Mouse (Mus musculus) brain, adult 2 months (tissue): ENCODE results near the gene Pam.

ENCODE experiments used
- DNase-seq: peaks from one replicate; pipeline ENCODE4 v3.0.0; 2011; ENCODE audit warnings: low read depth, low spot score

The Pam gene

DNA sequence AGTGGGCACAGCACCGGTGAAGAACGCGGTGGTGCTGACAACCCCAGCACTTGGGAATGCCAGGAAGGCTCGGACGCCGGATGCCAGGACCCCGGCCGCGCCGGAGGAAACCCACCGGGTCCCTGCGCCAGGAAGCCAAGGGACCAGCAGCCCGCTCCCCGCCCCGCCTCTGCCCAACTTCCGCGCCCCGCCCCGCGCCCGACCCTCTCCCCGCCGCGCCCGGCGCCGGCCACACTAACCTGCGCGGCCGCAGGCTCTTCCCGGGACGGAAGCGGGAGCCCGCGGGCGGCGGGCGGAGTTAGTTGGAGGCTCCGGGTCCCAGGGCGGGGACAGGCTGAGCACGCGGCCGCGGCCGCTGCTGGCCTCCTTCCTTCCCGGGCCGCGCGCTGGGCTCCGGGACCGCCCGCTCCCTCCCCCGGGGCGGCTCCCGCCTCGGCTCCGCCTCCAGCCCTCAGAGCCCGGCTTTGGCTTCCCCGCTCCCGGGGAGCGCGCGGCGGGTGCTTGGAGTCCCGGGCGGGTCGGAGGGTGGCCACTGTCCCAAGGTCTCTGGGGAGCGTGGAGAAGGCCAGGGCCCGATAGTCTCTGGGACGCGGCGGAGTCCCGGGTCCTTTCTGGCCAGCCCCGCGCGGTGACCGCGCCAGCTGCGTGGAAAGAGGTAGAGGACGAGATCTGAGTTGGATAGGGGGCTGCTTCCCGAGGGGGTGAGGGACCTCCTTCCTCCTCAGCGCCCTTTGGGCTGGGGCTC is at the start of gene Pam:
Pam (minus strand) TSS at position 401 of the 745 bp plus-strand sequence.
- DNase-seq: peak; percentile 76

GRCm38 (mm10) chr1:98144845-98145244 is 49.4 kb upstream of the Pam start:
- DNase-seq: no peak

DNA sequence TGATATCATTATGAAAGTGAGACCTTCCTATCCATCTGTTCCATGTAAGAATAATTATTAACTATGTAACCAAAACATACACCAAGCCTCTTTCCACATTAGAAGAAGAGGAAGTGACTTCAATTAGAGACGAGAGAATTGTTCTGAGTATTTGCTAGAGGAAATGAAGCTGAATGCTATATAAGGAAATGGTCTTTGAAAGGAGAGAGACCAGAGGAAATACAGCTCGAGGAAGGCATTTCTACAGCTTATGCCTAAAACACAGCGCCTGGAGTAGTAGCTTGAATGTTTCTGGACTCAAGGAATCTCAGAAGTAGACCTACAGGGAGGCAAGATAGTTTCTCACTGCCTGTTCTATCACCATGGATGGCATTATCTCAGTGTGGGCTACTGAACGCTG is 35.8 kb upstream of the Pam start:
- no peak for DNase-seq

DNA sequence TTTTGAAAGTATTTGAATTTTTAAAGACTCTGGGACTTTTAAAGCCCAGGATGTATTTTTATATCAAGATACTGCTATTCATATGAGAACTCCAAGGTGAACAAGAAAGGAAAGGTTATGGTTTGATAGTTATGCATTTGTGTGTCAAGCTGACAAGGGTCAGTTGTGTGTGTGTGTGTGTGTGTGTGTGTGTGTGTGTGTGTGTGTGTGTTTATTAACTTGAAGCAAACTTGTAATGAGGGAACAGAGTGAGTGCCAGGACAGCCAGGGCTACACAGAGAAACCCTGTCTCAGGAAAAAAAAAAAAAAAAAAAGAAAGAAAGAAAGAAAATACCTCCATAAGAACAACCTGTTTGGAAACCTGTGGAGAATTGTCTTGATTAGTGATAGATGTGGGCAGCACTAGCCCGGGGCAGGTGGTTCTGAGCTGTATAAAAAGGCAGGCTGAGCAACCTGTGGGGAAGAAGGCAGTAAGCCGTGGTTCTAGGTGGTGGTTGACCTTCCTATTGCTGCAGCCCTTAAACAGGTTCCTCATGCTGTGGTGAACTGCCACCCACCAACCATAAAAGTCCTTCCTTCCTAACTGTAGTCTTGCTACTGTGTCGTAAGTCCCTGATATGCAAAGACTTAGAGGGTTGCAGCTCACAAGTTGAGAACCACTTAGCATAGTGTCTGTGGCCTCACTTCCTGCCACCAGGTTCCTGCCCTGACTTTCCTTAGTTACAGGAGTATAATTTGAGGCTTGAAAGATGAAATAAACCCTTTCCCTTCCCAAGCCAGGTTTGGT is 34.3 kb upstream of the Pam start:
- no peak for DNase-seq

DNA sequence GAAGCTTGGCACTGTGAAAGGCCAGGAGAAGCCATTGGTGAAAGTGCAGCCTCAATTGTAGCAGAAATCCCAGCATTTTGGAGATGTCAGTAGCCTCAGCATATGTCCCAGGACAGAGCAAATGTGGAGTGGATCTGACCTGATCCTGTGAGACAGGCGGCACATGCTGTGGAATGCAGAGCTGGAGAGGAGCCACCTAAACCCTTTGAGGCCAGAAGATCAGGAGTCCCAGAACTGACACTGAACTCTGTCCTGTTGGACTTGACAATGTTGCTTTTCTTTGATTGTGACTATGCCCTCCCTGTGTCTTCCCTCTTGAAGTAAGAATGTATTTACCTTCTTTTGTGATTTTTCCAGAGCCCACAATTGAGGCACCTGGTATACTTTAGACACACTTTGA is 33.7 kb upstream of the Pam start:
- DNase-seq: no peak

DNA sequence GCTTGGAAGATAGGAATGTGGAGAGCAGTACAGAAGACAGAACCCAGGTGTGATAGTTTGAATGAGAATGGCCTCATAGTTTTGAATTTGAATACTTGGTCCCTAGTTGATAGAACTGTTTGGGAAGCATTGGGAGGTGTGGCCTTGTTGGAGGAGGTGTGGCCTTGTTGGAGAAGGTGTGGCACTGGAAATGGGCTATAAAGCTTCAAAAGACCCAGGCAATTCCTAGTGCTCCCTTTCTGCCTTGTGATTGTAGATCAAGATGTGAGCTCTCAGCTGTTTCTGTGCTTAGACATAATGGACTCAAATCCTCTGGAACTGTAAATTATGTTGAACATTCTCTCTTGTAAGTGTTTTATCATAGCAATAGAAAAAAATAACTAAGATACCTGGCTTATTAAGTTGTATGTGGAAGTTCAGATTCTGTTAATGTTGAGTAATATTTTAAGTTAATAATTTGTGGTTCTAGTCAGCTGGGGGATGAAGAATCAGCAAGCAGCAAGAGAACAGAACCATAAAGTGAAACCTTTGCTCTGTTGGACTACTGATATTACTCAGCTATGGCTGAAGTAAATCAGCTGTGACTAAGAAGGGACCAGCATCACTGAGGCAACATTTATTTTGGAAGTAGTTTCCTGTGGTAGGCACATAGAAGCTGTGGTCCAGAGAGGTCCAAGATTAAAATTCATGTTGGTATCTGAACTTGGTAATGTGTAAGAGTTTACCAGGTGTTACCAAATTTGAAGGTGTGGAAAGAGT is 33.1 kb upstream of the Pam start:
- DNase-seq: no peak

- no peak for DNase-seq
These were observed 30.8 kb upstream of the Pam start for GRCm38 (mm10) chr1:98126268-98126667.

DNA sequence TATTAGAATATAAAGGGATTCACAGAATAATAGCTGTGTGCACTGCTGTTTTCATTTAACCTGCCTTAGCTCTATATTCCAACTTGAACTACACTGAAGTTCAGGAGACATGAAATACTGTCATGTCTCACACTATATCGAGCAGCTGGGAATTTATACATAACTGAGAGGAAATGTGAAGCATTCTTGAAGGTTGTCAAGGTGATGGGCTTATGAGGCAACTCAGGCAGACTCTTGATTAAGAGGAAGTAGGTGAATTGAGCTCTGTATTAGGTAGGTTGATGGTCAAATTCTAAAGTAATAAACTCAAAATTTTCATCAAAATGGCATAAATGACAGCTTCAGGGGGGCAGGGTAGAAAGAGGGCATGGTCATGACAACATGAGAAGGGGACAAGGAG is 29.3 kb upstream of the Pam start:
- DNase-seq: no peak

DNA sequence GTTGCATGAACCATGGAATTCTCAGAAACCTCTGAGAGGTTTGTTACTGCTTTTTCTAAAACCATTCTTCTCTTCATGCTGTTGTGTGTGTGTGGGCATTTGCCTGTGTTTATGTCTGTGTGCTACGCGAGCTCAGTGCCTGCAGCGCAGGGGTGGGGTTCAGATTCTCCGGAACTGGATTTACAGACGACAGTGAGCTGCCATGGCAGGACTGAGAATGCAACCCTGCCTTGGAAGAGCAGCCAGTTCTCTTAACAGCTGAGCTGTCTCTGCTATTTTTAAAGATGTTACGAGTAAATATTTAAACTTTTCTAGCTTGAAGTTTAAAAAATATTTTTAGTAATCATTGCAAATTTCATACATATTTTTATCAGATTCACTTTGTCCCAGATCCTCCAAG is 24.1 kb upstream of the Pam start:
- DNase-seq: peak; percentile 54

DNA sequence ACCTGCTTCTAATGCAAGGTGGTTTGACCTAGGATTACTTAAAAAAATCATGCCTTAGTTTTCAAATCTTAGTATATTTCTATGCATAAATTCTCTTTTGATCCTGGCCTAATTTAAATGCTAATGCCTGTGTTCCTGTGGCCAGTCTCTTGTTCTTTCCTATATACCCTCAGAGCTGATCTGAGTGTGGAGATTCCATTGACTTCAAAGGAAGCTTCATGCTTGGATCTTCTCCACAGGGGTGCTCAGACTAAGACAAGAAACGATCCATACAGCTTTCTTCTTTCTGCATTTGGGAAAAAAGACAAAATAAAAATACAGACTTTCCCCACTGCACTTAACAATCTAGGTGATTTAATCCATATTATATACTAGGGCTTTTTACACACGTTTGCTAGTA is 12.2 kb upstream of the Pam start:
- DNase-seq: no peak

DNA sequence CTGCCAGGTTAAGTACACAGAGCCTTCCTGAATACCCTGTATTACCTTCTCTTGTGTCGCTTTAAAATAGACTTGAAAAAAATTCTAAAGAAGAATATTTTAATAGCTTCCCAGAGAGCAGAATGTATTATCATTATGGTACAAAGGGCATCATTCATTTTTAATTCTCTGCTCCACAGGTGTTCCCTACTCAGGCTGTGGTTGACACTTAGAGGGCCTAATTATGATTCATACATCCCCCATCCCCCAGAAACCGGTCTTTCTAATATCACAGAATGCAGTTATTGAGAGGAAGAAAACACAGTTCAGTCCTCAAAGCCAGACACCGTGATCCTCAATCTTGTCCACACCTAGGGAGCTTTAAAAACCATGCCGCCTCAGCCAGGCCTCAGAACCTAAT is 4.0 kb upstream of the Pam start:
- no peak for DNase-seq

DNA sequence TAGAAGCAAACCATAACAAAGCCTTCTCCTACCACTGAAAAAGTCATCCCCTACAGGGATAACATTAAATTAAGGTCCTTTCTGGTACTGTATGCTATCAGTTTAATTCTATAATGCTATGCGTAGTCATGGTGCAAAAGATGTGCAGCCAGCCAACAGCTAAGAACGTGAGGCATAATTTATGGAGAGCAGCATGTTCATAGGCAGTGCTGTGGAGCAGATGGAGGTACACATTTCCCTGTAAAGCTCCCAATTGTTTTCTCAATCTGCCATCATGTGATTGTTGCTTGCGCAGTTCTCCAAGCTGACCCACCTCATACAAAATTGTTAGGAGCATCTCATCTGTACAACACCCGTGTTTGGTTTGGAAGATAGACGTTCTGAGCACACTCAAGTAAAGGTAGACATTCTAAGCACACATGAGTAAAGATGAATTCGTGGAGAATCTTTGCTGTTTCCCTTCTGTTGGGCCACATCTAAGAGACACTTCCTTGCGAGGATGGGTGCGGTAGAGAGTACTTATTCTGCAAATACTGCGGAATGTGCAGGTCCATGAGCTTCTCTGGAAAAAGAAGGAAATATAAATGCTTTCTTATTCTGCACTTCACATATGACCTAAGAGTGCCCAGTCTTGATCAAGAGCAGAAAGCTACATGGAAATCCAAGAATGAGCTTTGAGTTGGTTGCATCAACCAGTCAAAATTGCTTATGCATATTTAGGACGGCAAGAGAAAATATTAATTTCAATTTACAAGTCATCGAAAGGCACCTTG is 2.7 kb upstream of the Pam start:
- DNase-seq: no peak

GRCm38 (mm10) chr1:98096396-98096935 is 1.0 kb upstream of the Pam start:
- no peak for DNase-seq

DNA sequence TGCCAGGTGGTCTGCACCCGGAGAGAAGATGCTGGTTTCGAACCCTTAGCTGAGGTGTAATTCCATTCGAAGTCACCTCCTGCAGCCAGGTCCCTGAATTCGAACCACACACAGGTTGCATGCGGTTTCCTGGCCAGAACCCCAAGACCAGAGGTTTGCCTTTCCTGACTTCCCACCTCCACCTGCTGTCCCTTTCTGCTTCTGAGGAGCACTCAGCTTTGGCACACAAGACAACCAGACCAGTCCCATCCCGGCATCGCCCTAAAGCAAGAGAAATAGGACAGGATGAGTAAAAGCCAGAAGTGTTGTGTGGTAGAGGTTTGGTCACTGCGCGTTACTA is 515 bp upstream of the Pam start:
- no peak for DNase-seq

- peak; percentile 77 for DNase-seq
These were observed 618 bp downstream of the Pam start for GRCm38 (mm10) chr1:98094811-98095245.

- DNase-seq: no peak
These were observed 6.0 kb downstream of the Pam start for GRCm38 (mm10) chr1:98089336-98089975.

GRCm38 (mm10) chr1:98086456-98086855 is 9.0 kb downstream of the Pam start:
- DNase-seq: no peak

DNA sequence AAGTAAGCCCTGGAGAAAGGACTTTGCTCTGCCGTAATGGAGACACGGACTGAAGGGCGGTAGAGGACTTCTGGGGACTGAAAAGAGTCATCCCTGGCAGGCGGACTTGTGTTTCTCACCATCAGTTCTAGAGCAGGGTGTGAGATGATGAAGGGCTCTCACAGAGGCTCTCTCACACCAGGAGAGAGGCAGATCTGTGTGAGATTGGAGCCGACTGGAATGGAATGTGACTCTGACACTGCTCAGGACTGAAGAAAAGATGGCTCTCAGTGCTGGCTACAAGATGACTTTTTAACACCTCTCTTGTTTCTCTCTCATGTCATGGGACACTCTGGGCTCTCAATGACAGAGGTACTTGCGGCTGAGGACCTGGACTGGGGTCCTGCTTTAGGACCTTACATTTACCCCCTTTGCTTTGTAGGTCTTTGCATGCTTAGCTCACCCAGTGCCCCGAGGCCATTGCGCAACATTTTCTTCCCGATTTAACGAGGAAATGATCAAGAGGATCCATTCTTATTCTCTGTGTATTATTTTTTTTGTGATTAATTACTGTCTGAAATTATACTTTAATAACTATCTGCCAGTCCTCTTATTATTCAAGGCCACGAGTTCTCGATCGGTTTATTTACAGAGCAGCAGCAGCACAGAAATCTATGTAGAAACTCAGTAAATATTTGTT is 10.7 kb downstream of the Pam start:
- no peak for DNase-seq

DNA sequence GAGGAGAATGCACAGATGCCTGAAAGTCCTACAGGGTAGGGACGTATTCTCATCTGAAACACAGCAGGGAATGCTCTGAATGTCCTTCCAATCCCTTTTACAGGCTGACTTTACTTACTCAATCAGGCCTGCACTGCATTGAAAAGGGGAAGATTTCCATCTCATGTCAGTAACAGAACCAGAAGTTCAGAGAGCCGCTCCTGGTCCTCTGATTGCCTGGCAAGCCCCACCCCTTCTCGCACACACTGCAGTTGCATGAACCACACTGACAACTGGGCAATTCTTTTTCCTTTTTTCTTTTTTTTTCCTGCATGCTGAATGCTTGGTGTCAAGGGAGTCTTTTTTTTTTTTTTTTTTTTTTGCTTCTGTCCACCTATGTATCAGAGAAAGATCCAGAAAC is 11.9 kb downstream of the Pam start:
- no peak for DNase-seq

- no peak for DNase-seq
These were observed 12.5 kb downstream of the Pam start for GRCm38 (mm10) chr1:98082988-98083387.
